Mouse (Mus musculus) kidney, postnatal 0 days (tissue): ENCODE data around the gene Ccdc88b. TPM values are rescaled to one million over a fixed set of nuclear protein-coding genes. Genes with fewer than 3 reads are reported as not detected.
A peak's percentile ranks its signal among the peaks of the same experiment; 100 is the strongest.

Experiments
- ATAC-seq: fragments of 200-750 bp; cut with Nextera tagmentation; replicated peaks from 2 replicates; pipeline ENCODE4 v1.8.0; 2017; ENCODE audit warnings: low read depth, moderate number of reproducible peaks, moderate TSS enrichment, moderate library complexity; ENCODE audit not compliant: low FRiP score
- DNase-seq: peaks from one replicate; pipeline ENCODE4 v3.0.0-alpha.2; 2016; ENCODE audit warnings: low spot score
- H3K27ac ChIP-seq: fragments of 300-500 bp; sonication (generic); 2 replicates; pipeline ENCODE4 v1.5.1; 2014; ENCODE audit warnings: mild to moderate bottlenecking
- H3K27me3 ChIP-seq: fragments of 300-500 bp; sonication (generic); 2 replicates; pipeline ENCODE4 v1.6.1; 2014; ENCODE audit warnings: low read length, mixed read lengths; ENCODE audit not compliant: insufficient read depth
- H3K36me3 ChIP-seq: fragments of 300-500 bp; sonication (generic); 2 replicates; pipeline ENCODE4 v1.6.1; 2014; ENCODE audit warnings: low read length, mixed read lengths; ENCODE audit not compliant: insufficient read depth
- H3K4me1 ChIP-seq: fragments of 300-500 bp; sonication (generic); replicated peaks from 2 replicates; pipeline ENCODE4 v1.6.1; 2014; ENCODE audit warnings: antibody characterized with exemption, low read length, mixed read lengths; ENCODE audit not compliant: insufficient read depth
- H3K4me2 ChIP-seq: fragments of 300-500 bp; sonication (generic); 2 replicates; pipeline ENCODE4 v1.6.1; 2014; ENCODE audit warnings: mild to moderate bottlenecking, low read length, moderate library complexity, mixed read lengths
- H3K4me3 ChIP-seq: fragments of 300-500 bp; sonication (generic); replicated peaks from 2 replicates; pipeline ENCODE4 v1.5.1; 2014; ENCODE audit warnings: low read depth, low read length
- H3K9ac ChIP-seq: fragments of 300-500 bp; sonication (generic); 2 replicates; pipeline ENCODE4 v1.6.1; 2014; ENCODE audit warnings: low read depth, low read length
- H3K9me3 ChIP-seq: fragments of 300-500 bp; sonication (generic); replicated peaks from 2 replicates; pipeline ENCODE4 v1.6.1; 2016; ENCODE audit warnings: low read length, inconsistent platforms, mixed read lengths
- CTCF ChIP-seq: IDR thresholded peaks from 2 replicates; pipeline ENCODE4 v1.5.1; 2016; ENCODE audit warnings: antibody characterized with exemption, low read depth, mild to moderate bottlenecking, moderate library complexity
- WGBS: fragments of 180-500 bp; shearing (Covaris S2); extraction: QIAGEN DNeasy Blood & Tissue Kit; methylation state at CpG from one replicate; pipeline ENCODE4 v1.1.7; 2014; 5-methylcytosine and 5-hydroxymethylcytosine counted together
- polyA plus RNA-seq: library from polyadenylated mRNA; unstranded; fragments of >200 nt; fragmentation: Nextera tagmentation; extraction: Ambion mirVana; gene quantifications from 2 replicates; pipeline ENCODE4 v1.2.1, GENCODE M21; 2015

Gene Ccdc88b
- polyA plus RNA-seq, 1 experiment from 2014 or later = 0.87 TPM

DNA sequence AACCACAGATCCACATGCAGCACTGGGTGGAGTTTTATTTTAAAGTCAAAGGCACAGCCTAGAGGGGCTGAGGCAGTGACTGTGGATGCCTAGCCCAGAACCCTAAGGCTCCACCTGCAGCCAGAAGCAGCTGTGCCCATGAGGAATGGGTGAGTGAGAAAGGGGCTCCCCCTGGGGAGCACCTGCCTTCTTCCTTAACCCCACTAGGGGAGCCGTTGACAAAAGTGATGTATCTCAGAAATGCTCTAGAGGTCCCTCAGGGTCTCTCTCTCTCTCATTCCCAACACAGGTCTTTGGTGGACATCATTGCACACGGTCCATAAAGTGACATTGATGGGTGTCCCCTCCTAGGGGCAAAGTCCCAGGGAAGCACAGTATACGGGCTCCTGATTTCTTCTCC, 28.9 kb downstream of the Ccdc88b start:
- H3K4me2 ChIP-seq = no peak overlapping the region

DNA sequence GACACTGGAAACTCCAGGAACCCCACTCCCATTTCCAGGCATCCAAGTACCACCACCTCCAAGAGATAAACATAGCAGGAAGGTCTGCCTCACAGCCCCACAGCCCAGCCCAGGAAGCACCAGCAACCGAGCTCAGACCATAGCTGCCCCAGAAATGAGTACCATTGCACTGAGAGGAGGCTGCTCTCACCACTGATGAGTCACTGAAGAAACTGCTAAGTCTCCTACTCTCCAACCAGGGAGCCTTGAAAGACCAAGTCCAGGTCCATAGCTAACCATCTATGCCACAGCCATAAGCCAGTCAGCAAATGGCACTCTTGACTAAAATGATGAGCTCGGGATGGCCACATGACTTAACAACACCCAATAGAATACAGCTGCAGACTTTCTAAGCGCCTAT, 31.4 kb downstream of the Ccdc88b start:
- Histone ChIP-seq H3K4me2 (no peak overlapping the region), H3K9me3 (no peaks in the 10 kb centered on the region), H3K4me3 (no peak overlapping the region), H3K27ac (no peak overlapping the region), H3K4me1 (peaks cover 10% of the 10 kb centered on the region; the same call in 1 of the 2 replicates), H3K9ac (no peak overlapping the region), H3K36me3 (peaks cover 7% of the 10 kb centered on the region; the same call in 1 of the 2 replicates), H3K27me3 (peaks cover 3% of the 10 kb centered on the region)
- WGBS = 75% methylated on average over 3 of the region's 3 CpGs
- ATAC-seq (no peak), DNase-seq (no peak)
- TF ChIP-seq CTCF = no peak

More for the DNA sequence above, 28.9 kb downstream of the Ccdc88b start:
- peaks cover 9% of the 10 kb centered on the region for H3K27me3 ChIP-seq
- no peak overlapping the region for H3K4me3 ChIP-seq
- TF ChIP-seq CTCF = peak; percentile 44
- WGBS = 36% methylated on average over 3 of the region's 3 CpGs
- H3K27ac ChIP-seq = no peak overlapping the region
- H3K4me1 ChIP-seq = peaks cover 10% of the 10 kb centered on the region; the same call in 1 of the 2 replicates
- peaks cover 13% of the 10 kb centered on the region for H3K36me3 ChIP-seq
- no peak overlapping the region for H3K9ac ChIP-seq
- no peaks in the 10 kb centered on the region for H3K9me3 ChIP-seq
- DNase-seq (peak; percentile 48), ATAC-seq (no peak)

DNA sequence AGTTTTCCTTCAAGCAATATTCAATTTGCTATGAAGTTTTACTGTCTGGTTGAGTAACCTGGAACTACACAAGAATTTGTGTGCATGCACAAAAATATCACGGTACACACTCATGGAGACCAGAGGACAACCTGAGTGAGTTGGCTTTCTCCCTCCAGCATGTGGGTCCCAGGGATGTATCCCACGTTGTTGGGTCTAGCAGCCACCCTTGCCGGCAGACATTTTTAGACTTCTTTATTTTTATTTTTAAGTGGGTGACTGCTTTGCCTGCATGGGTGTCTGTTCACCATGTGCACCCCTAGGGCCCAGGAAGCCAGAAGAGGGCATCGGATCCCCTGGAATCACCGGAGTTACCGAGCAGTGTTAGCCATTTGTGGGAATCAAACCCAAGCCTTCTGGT, 32.6 kb downstream of the Ccdc88b start:
- Histone ChIP-seq H3K36me3 (no peaks in the 10 kb centered on the region), H3K9ac (no peak overlapping the region), H3K9me3 (no peaks in the 10 kb centered on the region), H3K27ac (no peak overlapping the region), H3K4me3 (no peak overlapping the region), H3K4me2 (no peak overlapping the region), H3K27me3 (no peaks in the 10 kb centered on the region), H3K4me1 (peaks cover 4% of the 10 kb centered on the region; the same call in 1 of the 2 replicates)
- 83% methylated on average over 6 of the region's 6 CpGs for WGBS
- no peak for DNase-seq
- TF ChIP-seq CTCF = no peak
- ATAC-seq = no peak

DNA sequence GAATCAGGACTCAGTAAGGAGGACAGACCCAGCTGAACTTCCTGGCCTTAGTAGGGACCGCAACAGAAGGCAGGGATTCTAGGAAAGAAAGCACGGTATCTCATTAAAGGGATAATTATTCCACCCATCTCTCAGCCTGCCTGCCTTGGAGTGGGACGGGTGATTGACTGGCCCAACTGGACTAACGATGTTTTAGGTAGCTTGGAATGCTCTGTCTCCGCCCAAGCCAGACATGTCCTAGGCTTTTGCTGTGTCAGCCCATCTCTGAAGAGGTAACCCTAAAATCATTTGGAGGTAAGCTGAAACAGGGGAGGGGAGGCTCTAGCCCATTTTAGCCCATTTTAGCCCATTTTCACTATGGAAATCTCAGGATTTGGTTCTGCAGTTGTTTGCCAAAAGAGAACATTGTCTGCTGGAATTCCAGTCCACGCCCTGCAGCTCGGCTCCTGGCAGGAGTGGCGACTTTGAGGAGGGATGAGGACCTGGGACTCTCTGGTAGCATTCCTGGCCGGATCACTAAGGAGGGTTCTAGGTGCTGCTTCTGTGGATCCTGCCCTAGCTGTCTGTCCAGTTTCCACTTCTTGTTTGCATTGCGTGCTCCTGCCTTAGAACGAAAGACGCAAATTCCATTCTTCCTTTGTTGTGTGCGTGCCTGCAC, 37.3 kb downstream of the Ccdc88b start:
- DNase-seq (no peak), ATAC-seq (no peak)
- TF ChIP-seq CTCF = no peak
- no peak overlapping the region for H3K4me3 ChIP-seq
- no peaks in the 10 kb centered on the region for H3K27me3 ChIP-seq
- H3K4me2 ChIP-seq = no peak overlapping the region
- H3K9me3 ChIP-seq = no peaks in the 10 kb centered on the region
- no peak overlapping the region for H3K27ac ChIP-seq
- WGBS = 88% methylated on average over 13 of the region's 13 CpGs
- no peak overlapping the region for H3K9ac ChIP-seq
- H3K4me1 ChIP-seq = no peaks in the 10 kb centered on the region
- H3K36me3 ChIP-seq = no peaks in the 10 kb centered on the region

DNA sequence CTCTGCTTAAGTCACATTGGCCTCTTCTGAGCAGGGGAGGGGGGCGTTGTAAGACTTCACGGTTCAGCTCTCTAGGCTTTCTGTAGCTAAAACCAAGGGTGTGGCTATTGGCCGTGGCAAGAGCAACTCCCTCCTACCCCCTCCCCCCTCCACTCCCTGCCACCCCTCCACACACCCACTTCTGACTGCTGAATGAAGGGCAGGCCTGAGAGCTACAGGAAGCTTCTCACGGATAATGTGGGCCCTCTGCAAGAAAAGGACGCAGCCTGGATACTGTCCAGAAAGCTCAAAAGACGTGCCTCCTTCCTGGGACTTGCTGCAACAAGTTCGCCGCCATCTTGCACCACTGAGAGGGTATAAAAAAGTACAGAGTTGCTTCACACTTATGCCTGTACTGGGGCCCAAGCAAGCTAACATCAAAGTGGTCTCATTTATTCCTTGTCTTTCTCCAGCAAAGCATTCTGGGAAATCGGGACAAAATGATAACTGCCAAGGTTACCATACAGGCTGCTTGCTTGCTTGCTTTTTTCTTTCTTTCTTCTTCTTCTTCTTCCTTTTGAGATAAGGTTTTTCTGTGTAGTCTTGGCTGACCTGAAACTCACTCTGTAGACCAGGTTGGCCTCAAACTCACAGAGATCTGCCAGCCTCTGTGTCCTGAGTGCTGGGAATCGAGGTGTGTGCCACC, 38.7 kb downstream of the Ccdc88b start:
- Histone ChIP-seq H3K27ac (no peak overlapping the region), H3K9ac (no peak overlapping the region), H3K27me3 (no peaks in the 10 kb centered on the region), H3K4me3 (no peak overlapping the region), H3K9me3 (no peaks in the 10 kb centered on the region; the same call in 1 of the 2 replicates), H3K4me2 (no peak overlapping the region), H3K4me1 (no peaks in the 10 kb centered on the region), H3K36me3 (no peaks in the 10 kb centered on the region)
- no peak for ATAC-seq
- 38% methylated on average over 10 of the region's 10 CpGs for whole genome bisulfite sequencing
- peak; percentile 17 for DNase-seq
- TF ChIP-seq CTCF = no peak

DNA sequence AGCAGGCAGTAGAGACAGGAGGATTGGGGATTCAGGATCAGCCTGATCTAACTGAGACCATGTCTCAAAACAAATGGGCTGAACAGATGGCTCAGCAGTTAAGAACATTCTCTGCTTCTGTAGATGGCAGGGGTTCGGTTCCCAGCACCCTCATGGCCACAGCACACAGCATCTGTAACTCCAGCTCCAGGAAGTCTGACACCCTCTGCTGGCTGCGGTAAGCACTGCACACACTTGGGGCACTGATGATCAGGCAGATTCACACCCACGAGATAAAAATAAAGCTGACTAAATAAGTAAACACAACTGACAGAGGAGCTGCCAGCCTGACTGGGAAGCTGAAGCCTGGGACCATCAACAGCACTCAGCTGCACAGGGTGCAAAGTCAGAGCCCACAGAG, 43.1 kb downstream of the Ccdc88b start:
- WGBS = 80% methylated on average over 3 of the region's 3 CpGs
- no peaks in the 10 kb centered on the region for H3K27me3 ChIP-seq
- no peak overlapping the region for H3K4me2 ChIP-seq
- H3K9ac ChIP-seq = no peak overlapping the region
- TF ChIP-seq CTCF = no peak
- H3K9me3 ChIP-seq = no peaks in the 10 kb centered on the region; the same call in 1 of the 2 replicates
- no peak overlapping the region for H3K27ac ChIP-seq
- H3K4me3 ChIP-seq = no peak overlapping the region
- no peaks in the 10 kb centered on the region for H3K36me3 ChIP-seq
- DNase-seq (no peak), ATAC-seq (no peak)
- no peaks in the 10 kb centered on the region for H3K4me1 ChIP-seq
